Mouse (Mus musculus) kidney, postnatal 0 days (tissue): ENCODE data around the gene Zbed4. TPM values are rescaled to one million over a fixed set of nuclear protein-coding genes. Genes with fewer than 3 reads are reported as not detected.
A peak's percentile ranks its signal among the peaks of the same experiment; 100 is the strongest.

Experiments used
- ATAC-seq: fragments of 200-750 bp; cut with Nextera tagmentation; replicated peaks from 2 replicates; pipeline ENCODE4 v1.8.0; 2017; ENCODE audit warnings: low read depth, moderate number of reproducible peaks, moderate TSS enrichment, moderate library complexity; ENCODE audit not compliant: low FRiP score
- DNase-seq: peaks from one replicate; pipeline ENCODE4 v3.0.0-alpha.2; 2016; ENCODE audit warnings: low spot score
- H3K27ac ChIP-seq: fragments of 300-500 bp; sonication (generic); 2 replicates; pipeline ENCODE4 v1.5.1; 2014; ENCODE audit warnings: mild to moderate bottlenecking
- H3K27me3 ChIP-seq: fragments of 300-500 bp; sonication (generic); 2 replicates; pipeline ENCODE4 v1.6.1; 2014; ENCODE audit warnings: low read length, mixed read lengths; ENCODE audit not compliant: insufficient read depth
- H3K36me3 ChIP-seq: fragments of 300-500 bp; sonication (generic); 2 replicates; pipeline ENCODE4 v1.6.1; 2014; ENCODE audit warnings: low read length, mixed read lengths; ENCODE audit not compliant: insufficient read depth
- H3K4me1 ChIP-seq: fragments of 300-500 bp; sonication (generic); replicated peaks from 2 replicates; pipeline ENCODE4 v1.6.1; 2014; ENCODE audit warnings: antibody characterized with exemption, low read length, mixed read lengths; ENCODE audit not compliant: insufficient read depth
- H3K4me2 ChIP-seq: fragments of 300-500 bp; sonication (generic); 2 replicates; pipeline ENCODE4 v1.6.1; 2014; ENCODE audit warnings: mild to moderate bottlenecking, low read length, moderate library complexity, mixed read lengths
- H3K4me3 ChIP-seq: fragments of 300-500 bp; sonication (generic); replicated peaks from 2 replicates; pipeline ENCODE4 v1.5.1; 2014; ENCODE audit warnings: low read depth, low read length
- H3K9ac ChIP-seq: fragments of 300-500 bp; sonication (generic); 2 replicates; pipeline ENCODE4 v1.6.1; 2014; ENCODE audit warnings: low read depth, low read length
- H3K9me3 ChIP-seq: fragments of 300-500 bp; sonication (generic); replicated peaks from 2 replicates; pipeline ENCODE4 v1.6.1; 2016; ENCODE audit warnings: low read length, inconsistent platforms, mixed read lengths
- CTCF ChIP-seq: IDR thresholded peaks from 2 replicates; pipeline ENCODE4 v1.5.1; 2016; ENCODE audit warnings: antibody characterized with exemption, low read depth, mild to moderate bottlenecking, moderate library complexity
- WGBS: fragments of 180-500 bp; shearing (Covaris S2); extraction: QIAGEN DNeasy Blood & Tissue Kit; methylation state at CpG from one replicate; pipeline ENCODE4 v1.1.7; 2014; 5-methylcytosine and 5-hydroxymethylcytosine counted together
- polyA plus RNA-seq: library from polyadenylated mRNA; unstranded; fragments of >200 nt; fragmentation: Nextera tagmentation; extraction: Ambion mirVana; gene quantifications from 2 replicates; pipeline ENCODE4 v1.2.1, GENCODE M21; 2015

Gene Zbed4
- polyA plus RNA-seq, 1 experiment from 2014 or later, result 11.8 TPM

- 0 out of 2 replicates have a peak overlapping the region, but pooled peaks have one; percentile 47 for H3K27ac ChIP-seq
- no peak for TF ChIP-seq CTCF
- 0% methylated on average over 23 of the region's 23 CpGs for WGBS
- DNase-seq (no peak), ATAC-seq (no peak)
- peak overlapping the region; percentile 88 for H3K4me3 ChIP-seq
- H3K9me3 ChIP-seq, result no peaks in the 10 kb centered on the region
- H3K4me1 ChIP-seq, result peaks cover 8% of the 10 kb centered on the region
- H3K36me3 ChIP-seq, result peaks cover 23% of the 10 kb centered on the region
- no peaks in the 10 kb centered on the region for H3K27me3 ChIP-seq
- peak overlapping the region; percentile 88 for H3K9ac ChIP-seq
- peak overlapping the region; percentile 91 for H3K4me2 ChIP-seq
These were observed 68.4 kb downstream of the Zbed4 start for GRCm38 (mm10) chr15:88819906-88820303.

DNA sequence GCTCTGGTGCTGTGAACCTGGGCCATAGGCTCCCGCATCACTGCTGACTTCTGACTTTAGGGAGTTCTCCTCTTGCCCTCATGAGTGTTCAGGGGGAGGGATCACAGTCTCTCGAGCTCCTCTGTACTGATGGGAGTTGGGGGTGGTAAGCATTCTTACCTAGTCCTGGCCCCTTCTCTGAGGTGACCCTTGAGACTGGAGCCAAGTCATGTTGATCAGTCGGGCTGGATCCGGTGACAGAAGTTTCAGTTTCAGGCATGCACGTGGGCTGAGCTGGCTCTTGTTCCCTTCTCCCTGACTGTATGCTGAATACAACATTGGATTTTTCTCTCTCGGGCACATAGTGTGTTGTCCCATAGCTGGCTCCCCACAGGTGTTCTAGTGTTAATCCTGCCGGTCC lies 69.9 kb downstream of the Zbed4 start:
- 63% methylated on average over 7 of the region's 7 CpGs for WGBS
- TF ChIP-seq CTCF, result no peak
- DNase-seq (no peak), ATAC-seq (no peak)
- H3K4me3 ChIP-seq, result no peak overlapping the region
- H3K4me1 ChIP-seq, result peaks cover 8% of the 10 kb centered on the region
- no peak overlapping the region for H3K4me2 ChIP-seq
- no peaks in the 10 kb centered on the region for H3K27me3 ChIP-seq
- no peak overlapping the region for H3K27ac ChIP-seq
- peaks cover 29% of the 10 kb centered on the region for H3K36me3 ChIP-seq
- no peaks in the 10 kb centered on the region for H3K9me3 ChIP-seq
- H3K9ac ChIP-seq, result no peak overlapping the region

DNA sequence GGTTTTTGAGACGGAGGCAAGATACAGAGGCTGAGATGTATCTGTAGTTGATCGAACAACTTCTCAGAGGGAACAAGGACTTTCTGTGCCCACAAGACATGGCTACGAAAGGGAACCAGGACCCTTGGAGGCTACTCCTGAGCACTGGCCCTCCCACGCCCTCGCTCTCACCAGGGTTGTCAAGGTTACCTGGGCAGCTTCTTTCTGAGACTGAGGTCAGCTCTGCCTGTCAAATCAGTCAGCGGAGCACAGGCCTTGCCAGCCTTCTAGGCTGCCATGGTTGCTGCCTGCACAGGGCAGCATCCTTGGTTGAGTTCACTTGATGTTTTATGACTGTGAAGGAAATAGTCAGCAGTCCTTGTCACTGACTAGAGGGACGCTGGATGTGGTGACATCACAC lies 71.1 kb downstream of the Zbed4 start:
- TF ChIP-seq CTCF, result no peak
- WGBS, result 83% methylated on average over 7 of the region's 7 CpGs
- peaks cover 31% of the 10 kb centered on the region for H3K36me3 ChIP-seq

GRCm38 (mm10) chr15:88823376-88823775 lies 71.9 kb downstream of the Zbed4 start:
- 89% methylated on average over 5 of the region's 5 CpGs for WGBS
- no peak for TF ChIP-seq CTCF
- H3K4me1 ChIP-seq, result peaks cover 8% of the 10 kb centered on the region
- no peaks in the 10 kb centered on the region for H3K9me3 ChIP-seq
- H3K4me3 ChIP-seq, result no peak overlapping the region
- no peak overlapping the region for H3K9ac ChIP-seq
- ATAC-seq, result no peak
- H3K4me2 ChIP-seq, result no peak overlapping the region
- no peak overlapping the region for H3K27ac ChIP-seq
- H3K27me3 ChIP-seq, result no peaks in the 10 kb centered on the region
- peaks cover 31% of the 10 kb centered on the region for H3K36me3 ChIP-seq
- DNase-seq, result no peak

More for the DNA sequence above, 71.1 kb downstream of the Zbed4 start:
- H3K27ac ChIP-seq, result no peak overlapping the region
- H3K4me3 ChIP-seq, result no peak overlapping the region
- DNase-seq (no peak), ATAC-seq (no peak)
- H3K27me3 ChIP-seq, result no peaks in the 10 kb centered on the region
- H3K9me3 ChIP-seq, result no peaks in the 10 kb centered on the region
- H3K4me2 ChIP-seq, result no peak overlapping the region
- H3K9ac ChIP-seq, result no peak overlapping the region
- H3K4me1 ChIP-seq, result peaks cover 8% of the 10 kb centered on the region

GRCm38 (mm10) chr15:88827466-88827865 lies 76.0 kb downstream of the Zbed4 start:
- WGBS, result 93% methylated on average over 6 of the region's 6 CpGs
- no peak for TF ChIP-seq CTCF

DNA sequence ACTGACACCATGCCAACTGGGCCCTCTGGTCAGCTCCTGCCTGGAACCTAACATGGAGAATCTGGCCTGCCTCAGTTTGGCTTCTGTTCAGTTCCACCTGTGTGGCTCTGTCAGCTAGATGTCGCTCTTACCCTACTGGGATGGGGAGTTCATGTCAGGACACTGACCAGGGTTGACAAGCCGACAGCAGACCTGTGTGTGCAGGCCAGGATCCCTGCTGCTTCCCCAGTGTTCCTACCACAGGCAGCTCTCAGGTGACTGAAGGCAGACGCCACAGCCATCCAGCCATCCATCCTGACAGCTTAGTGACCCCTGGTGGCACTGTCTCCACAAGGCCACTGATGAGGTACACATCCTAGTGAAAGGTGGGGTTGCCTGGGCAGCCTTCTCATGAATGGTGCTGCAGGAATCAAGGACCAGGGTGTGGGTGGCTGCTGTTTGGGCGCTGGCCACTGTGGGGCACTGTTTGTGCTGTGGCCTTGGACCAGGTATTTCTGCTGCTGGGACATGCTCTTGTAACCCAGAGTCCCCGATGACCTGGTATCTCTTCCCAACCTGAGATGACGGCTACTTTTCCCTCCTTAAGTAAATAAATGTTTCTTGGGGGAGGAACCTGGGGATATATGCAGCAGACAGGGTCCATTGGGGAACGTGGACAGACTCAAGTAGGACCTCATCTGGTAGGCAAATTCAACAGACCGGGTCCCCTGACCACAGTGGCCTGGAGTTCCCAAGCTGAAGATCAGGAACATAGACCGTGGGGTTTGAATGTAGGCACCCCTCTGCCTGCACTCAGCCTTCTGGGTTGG lies 76.7 kb downstream of the Zbed4 start:
- WGBS, result 16% methylated on average over 9 of the region's 9 CpGs
- H3K9me3 ChIP-seq, result no peaks in the 10 kb centered on the region
- peak; percentile 64 for DNase-seq

More at GRCm38 (mm10) chr15:88827466-88827865, 76.0 kb downstream of the Zbed4 start:
- H3K9me3 ChIP-seq, result no peaks in the 10 kb centered on the region
- peaks cover 31% of the 10 kb centered on the region for H3K36me3 ChIP-seq
- DNase-seq, result no peak
- no peak overlapping the region for H3K27ac ChIP-seq
- no peak overlapping the region for H3K4me3 ChIP-seq
- H3K4me2 ChIP-seq, result no peak overlapping the region
- no peak for ATAC-seq
- H3K9ac ChIP-seq, result no peak overlapping the region
- no peaks in the 10 kb centered on the region for H3K27me3 ChIP-seq
- no peaks in the 10 kb centered on the region; the same call in none of the 2 replicates for H3K4me1 ChIP-seq

More for the DNA sequence above, 76.7 kb downstream of the Zbed4 start:
- Histone ChIP-seq H3K36me3 (peaks cover 25% of the 10 kb centered on the region; the same call in 1 of the 2 replicates), H3K4me3 (no peak overlapping the region), H3K4me2 (no peak overlapping the region), H3K4me1 (no peaks in the 10 kb centered on the region; the same call in none of the 2 replicates), H3K27ac (no peak overlapping the region), H3K27me3 (no peaks in the 10 kb centered on the region), H3K9ac (no peak overlapping the region)
- TF ChIP-seq CTCF, result peak; percentile 55; the same call in 1 of the 2 replicates
- no peak; the same call in 1 of the 2 replicates for ATAC-seq
